Mouse (Mus musculus) small intestine, adult 2 months (tissue): ENCODE data around the gene Nmnat1. TPM values are rescaled to one million over a fixed set of nuclear protein-coding genes. Genes with fewer than 3 reads are reported as not detected.

Experiments used
- H3K27ac ChIP-seq: fragments of 200-500 bp; 2 replicates; pipeline ENCODE4 v1.5.1; 2012; ENCODE audit warnings: low read depth, low read length, control low read depth, inconsistent platforms; ENCODE audit not compliant: insufficient read depth
- H3K27me3 ChIP-seq: fragments of 200-500 bp; 2 replicates; pipeline ENCODE4 v1.6.1; 2012; ENCODE audit warnings: mild to moderate bottlenecking, moderate library complexity, low read length, inconsistent platforms; ENCODE audit not compliant: control insufficient read depth, insufficient read depth
- H3K36me3 ChIP-seq: fragments of 200-500 bp; 2 replicates; pipeline ENCODE4 v1.6.1; 2012; ENCODE audit warnings: mild to moderate bottlenecking, low read length, control low read depth, inconsistent platforms; ENCODE audit not compliant: control insufficient read depth, insufficient read depth
- H3K4me1 ChIP-seq: fragments of 200-500 bp; 2 replicates; pipeline ENCODE4 v1.6.1; 2012; ENCODE audit warnings: low read length, inconsistent platforms, mixed read lengths; ENCODE audit not compliant: control insufficient read depth, insufficient read depth, insufficient read length
- H3K4me3 ChIP-seq: fragments of 200-500 bp; 2 replicates; pipeline ENCODE4 v1.5.1; 2012; ENCODE audit warnings: low read depth, mild to moderate bottlenecking, control low read depth, inconsistent platforms, low read length, moderate library complexity
- CTCF ChIP-seq: fragments of 200-500 bp; IDR thresholded peaks from 2 replicates; pipeline ENCODE4 v1.5.1; 2012; ENCODE audit warnings: low read depth, mild to moderate bottlenecking, control low read depth, inconsistent platforms, low read length, moderate library complexity, mixed read lengths; ENCODE audit not compliant: insufficient replicate concordance, insufficient read length; ENCODE audit errors: extremely low read depth
- POLR2A ChIP-seq: fragments of 200-500 bp; IDR thresholded peaks from 2 replicates; pipeline ENCODE4 v1.6.1; 2012; ENCODE audit warnings: low read depth, mild to moderate bottlenecking, control low read depth, inconsistent platforms, low read length, moderate library complexity
- WGBS: fragments of 180-500 bp; shearing (Covaris S2); methylation state at CpG from one replicate; pipeline ENCODE4 v1.1.7; 2018; 5-methylcytosine and 5-hydroxymethylcytosine counted together
- polyA plus RNA-seq: library from polyadenylated mRNA; depleted of rRNA; stranded (reverse); fragments of >200 nt; gene quantifications from 2 replicates; pipeline ENCODE4 v1.2.3, GENCODE M21; 2012; rRNA removed

Nmnat1 gene
- polyA plus RNA-seq = 6.4 and 9.8 TPM in 2 replicates

- Histone ChIP-seq H3K27ac (peak within 1 kb of the TSS; percentile 72), H3K36me3 (peaks cover 22% of the 10 kb centered on the region), H3K4me3 (peak within 1 kb of the TSS; percentile 84), H3K27me3 (no peaks in the 10 kb centered on the region), H3K4me1 (peaks cover 8% of the 10 kb centered on the region; the same call in 1 of the 2 replicates)
- under 1% methylated on average over 60 of the region's 60 CpGs for WGBS
- TF ChIP-seq POLR2A (peak; percentile 58), CTCF (no peak)
Measured at GRCm38 (mm10) chr4:149485053-149485824, at the start of gene Nmnat1, which contains the start of gene Lzic. TSS of gene Nmnat1 (minus strand) at chr4:149485202. TSS of gene Lzic (plus strand) at chr4:149485229.

DNA sequence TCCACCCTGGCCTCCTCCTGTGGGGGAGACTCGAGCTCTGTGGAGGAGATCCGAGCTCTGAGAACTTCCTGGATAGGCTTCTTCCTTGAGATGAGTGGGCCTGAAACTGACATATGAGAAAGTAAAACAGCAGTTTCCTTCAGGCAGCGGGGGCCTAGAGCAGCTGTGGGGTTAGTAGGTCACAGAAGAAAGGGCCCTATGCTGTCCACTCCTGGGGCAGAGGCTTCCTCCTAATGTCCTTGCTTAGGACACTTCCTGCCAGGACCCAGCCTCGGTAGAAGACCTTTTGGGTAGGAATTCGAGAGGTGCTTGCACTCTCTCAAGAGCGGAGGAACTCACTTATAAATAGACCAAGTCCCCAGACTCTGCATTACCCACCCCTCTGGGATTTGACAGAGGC, 44.7 kb upstream of the Nmnat1 start:
- Histone ChIP-seq H3K36me3 (no peaks in the 10 kb centered on the region), H3K27me3 (no peaks in the 10 kb centered on the region), H3K4me3 (no peak overlapping the region), H3K4me1 (peaks cover 8% of the 10 kb centered on the region; the same call in 1 of the 2 replicates), H3K27ac (no peak overlapping the region)
- 73% methylated on average over 6 of the region's 6 CpGs for WGBS
- TF ChIP-seq CTCF (no peak), POLR2A (no peak)

DNA sequence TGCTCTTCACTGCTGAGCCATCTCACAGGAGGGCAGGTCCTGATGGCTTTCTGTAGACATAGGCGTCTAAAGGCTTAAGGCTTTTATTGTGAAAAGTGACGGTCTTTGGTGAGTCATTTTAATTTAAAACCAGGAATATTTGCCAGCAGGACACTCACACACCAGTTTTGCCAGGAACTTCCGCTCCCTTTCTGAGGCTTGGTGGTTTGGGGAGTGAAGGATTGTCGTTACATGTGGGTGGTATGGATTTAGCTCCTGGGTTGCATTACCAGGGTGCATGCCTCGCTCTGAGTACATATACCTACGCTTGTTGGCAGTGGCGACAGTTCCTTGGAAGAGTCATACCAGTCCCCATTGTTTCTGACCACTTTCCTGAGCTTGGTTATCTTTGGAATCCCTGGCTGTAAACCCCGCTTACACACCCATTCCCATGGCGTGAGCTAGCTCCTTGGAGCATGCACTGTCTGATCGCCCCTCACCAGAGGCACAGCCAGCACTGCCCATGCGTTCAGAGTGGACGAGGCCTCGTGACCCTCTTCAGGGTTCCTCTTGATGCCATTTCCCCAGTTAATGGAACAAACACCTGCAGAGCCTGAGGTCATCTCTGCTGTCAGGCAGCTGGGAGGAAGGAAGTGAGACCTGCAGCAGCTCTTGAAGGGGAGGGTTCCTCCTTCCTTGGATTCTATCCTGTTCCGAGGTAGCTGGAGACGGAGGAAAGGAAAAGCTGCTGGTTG, 42.8 kb upstream of the Nmnat1 start:
- TF ChIP-seq POLR2A (no peak), CTCF (no peak)
- no peak overlapping the region for H3K4me3 ChIP-seq
- no peaks in the 10 kb centered on the region for H3K27me3 ChIP-seq
- WGBS = 83% methylated on average over 15 of the region's 15 CpGs
- H3K27ac ChIP-seq = no peak overlapping the region
- peaks cover 8% of the 10 kb centered on the region; the same call in 1 of the 2 replicates for H3K4me1 ChIP-seq
- H3K36me3 ChIP-seq = no peaks in the 10 kb centered on the region

DNA sequence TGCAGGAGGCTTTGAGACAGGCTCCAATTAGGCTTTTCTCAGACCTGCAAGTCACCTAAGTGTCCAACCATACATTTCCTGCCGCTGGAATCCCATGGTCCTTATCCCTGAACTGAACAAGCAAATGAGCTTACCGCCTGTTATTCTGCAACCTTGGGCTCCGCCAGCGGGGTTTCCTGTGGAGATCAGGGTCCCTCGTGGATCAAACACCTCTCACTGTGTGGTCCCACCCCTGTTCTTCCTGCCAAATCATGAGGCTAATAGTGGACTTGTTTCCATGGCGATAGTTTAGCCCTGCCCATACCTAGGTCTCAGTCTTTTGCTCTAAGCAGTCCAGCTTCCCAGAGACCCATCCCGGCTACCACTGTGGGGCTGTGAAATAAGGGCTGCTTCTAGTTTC, 41.3 kb upstream of the Nmnat1 start:
- Histone ChIP-seq H3K4me1 (peaks cover 8% of the 10 kb centered on the region; the same call in 1 of the 2 replicates), H3K4me3 (no peak overlapping the region), H3K27me3 (no peaks in the 10 kb centered on the region), H3K36me3 (no peaks in the 10 kb centered on the region), H3K27ac (no peak overlapping the region)
- WGBS = 68% methylated on average over 7 of the region's 7 CpGs
- no peak for TF ChIP-seq POLR2A
- TF ChIP-seq CTCF = no peak

DNA sequence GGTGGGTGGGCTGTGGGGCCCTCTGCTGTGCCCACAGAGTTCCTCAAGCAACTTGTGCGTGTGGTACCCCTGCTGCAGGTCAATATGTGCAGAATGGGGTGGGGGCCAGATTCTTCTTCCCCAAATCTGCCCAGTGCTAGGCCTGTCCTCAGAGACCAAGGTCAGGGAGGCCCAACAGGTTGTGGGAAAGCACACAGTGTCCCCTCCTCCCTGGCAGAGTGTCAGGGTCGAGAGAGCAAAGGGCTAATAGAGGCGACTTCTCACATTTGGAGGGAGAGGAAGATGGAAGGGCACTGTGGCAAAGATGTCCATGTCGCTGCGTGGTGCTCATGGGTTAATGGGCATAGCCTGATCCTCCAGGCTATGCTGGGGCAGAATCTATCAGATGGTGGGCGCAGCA, 40.8 kb upstream of the Nmnat1 start:
- H3K27ac ChIP-seq = no peak overlapping the region

DNA sequence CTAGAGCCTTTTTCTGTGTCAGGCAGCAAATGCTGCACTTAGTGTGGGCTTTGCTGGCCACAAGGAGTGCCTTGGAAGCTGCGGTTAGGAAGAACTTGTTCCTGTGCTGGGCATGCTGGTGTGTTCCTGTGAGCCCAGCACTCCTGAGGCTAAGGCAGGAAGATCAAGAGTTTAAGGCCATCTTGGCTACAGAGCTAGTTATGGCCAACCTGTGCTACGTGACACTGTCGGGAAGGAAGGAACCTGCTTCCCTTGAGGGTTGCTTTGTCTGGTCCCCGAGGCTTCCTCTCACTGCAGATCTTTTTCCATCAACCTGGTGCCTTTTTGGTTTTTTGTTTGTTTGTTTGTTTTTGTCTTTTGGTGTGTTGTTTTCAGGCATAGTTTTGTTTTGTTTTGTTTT, 40.2 kb upstream of the Nmnat1 start:
- no peak overlapping the region for H3K4me3 ChIP-seq
- WGBS = 87% methylated on average over 4 of the region's 4 CpGs
- TF ChIP-seq POLR2A = no peak
- no peak for TF ChIP-seq CTCF
- H3K36me3 ChIP-seq = no peaks in the 10 kb centered on the region
- peaks cover 7% of the 10 kb centered on the region; the same call in 1 of the 2 replicates for H3K4me1 ChIP-seq
- H3K27me3 ChIP-seq = no peaks in the 10 kb centered on the region
- no peak overlapping the region for H3K27ac ChIP-seq

More for the DNA sequence above, 40.8 kb upstream of the Nmnat1 start:
- no peaks in the 10 kb centered on the region for H3K27me3 ChIP-seq
- H3K4me3 ChIP-seq = no peak overlapping the region
- no peaks in the 10 kb centered on the region for H3K36me3 ChIP-seq
- WGBS = 74% methylated on average over 6 of the region's 6 CpGs
- no peak for TF ChIP-seq POLR2A
- TF ChIP-seq CTCF = no peak
- H3K4me1 ChIP-seq = peaks cover 8% of the 10 kb centered on the region; the same call in 1 of the 2 replicates

GRCm38 (mm10) chr4:149523961-149524360, 39.0 kb upstream of the Nmnat1 start:
- Histone ChIP-seq H3K27ac (no peak overlapping the region), H3K4me3 (no peak overlapping the region), H3K27me3 (no peaks in the 10 kb centered on the region), H3K36me3 (no peaks in the 10 kb centered on the region), H3K4me1 (peaks cover 7% of the 10 kb centered on the region; the same call in 1 of the 2 replicates)
- WGBS = 93% methylated on average over 6 of the region's 6 CpGs
- TF ChIP-seq CTCF = no peak
- TF ChIP-seq POLR2A = no peak
